Mouse (Mus musculus): Measurements from ENCODE around the gene Nin.

DNA sequence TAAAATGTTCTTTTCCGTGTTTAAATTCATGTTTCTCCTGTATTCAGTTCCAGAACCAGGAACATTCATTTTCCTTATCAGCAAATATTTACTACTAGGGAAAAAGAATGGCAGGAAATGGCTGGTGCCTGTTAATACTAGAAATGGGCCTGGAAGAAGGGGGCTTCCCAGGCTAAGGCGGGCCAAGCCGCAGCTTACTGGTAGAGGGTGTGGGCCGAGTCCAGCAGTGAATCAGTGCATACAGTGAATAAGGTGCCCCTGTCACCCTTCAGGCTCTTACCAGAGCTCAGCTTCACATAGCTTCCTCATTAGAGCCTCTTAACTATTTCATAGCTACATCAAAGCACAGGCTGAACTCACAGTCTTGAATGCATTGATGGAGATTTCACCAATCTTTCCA, 89.9 kb downstream of the Nin start:
- TF ChIP-seq POLR2A (IDR thresholded peaks at IDR 0.05; ENCODE audit: borderline replicate concordance, low read depth, low read length) (no peak), CTCF (IDR thresholded peaks at IDR 0.05; ENCODE audit: low read depth, low read length) (no peak)

Measured in bone marrow macrophage, adult 2 months (primary cell).